ENCODE assay signal across 11 mouse cellular contexts in genomic region chr7:28733211-28733610, GRCm38 (mm10). TPM values are rescaled to one million over a fixed set of nuclear protein-coding genes. Genes with fewer than 3 reads are reported as not detected.
DNase-seq lines count a peak whose midpoint lies in the region; ATAC-seq and TF ChIP-seq lines count a peak whose summit lies in the region.
"Had no signal": no experiment of that assay in that cellular context is flagged by ENCODE, and none has a peak within 500 bp of the region (broad histone marks: within the 10 kb centered on the region; RNA-seq: fewer than 3 reads in every experiment).

No protein-coding gene starts in this region.

- peak overlapping the region; percentile 56; the same call in 1 of the 2 replicates for H3K27ac ChIP-seq in heart, embryonic 10.5 days
- H3K27ac ChIP-seq in ES-Bruce4 (ENCODE audit: insufficient read depth, low read length) = peak overlapping the region; percentile 62
- peak overlapping the region; percentile 78 for H3K27ac ChIP-seq in hindbrain, embryonic 10.5 days
- H3K27ac ChIP-seq in liver, postnatal 0 days (ENCODE audit: low read depth) = no peak overlapping the region

- no peak for DNase-seq in heart, embryonic 10.5 days (ENCODE audit: low spot score)
- no peak for DNase-seq in heart, adult 9 months (ENCODE audit: low spot score in 2 of 2)
- no peak for DNase-seq in hindbrain, embryonic 10.5 days (ENCODE audit: low spot score)
- DNase-seq in liver, postnatal 0 days = no peak
- DNase-seq in urinary bladder, adult 2 months (ENCODE audit: low spot score) = no peak
- no peak for DNase-seq in adrenal gland, adult 18-20 months (ENCODE audit: low spot score in 2 of 2)
- DNase-seq in embryo, embryonic 9.5 days (ENCODE audit: extremely low spot score) = no peak

- ATAC-seq in liver, postnatal 0 days = peak; percentile 32

- TF ChIP-seq CTCF in ES-Bruce4 (IDR thresholded peaks at IDR 0.05; ENCODE audit: low read depth, low read length) = no peak
- no peak for TF ChIP-seq CTCF in liver, postnatal 0 days (IDR thresholded peaks at IDR 0.05; ENCODE audit: low read depth)

- peaks cover 49% of the 10 kb centered on the region for H3K36me3 ChIP-seq in heart, embryonic 10.5 days
- no peaks in the 10 kb centered on the region for H3K36me3 ChIP-seq in ES-Bruce4 (ENCODE audit: control insufficient read depth, insufficient read depth, low read length, poor library complexity, severe bottlenecking)
- H3K36me3 ChIP-seq in hindbrain, embryonic 10.5 days = peaks cover 30% of the 10 kb centered on the region
- H3K36me3 ChIP-seq in liver, postnatal 0 days (replicated peaks; ENCODE audit: insufficient read depth, low read length) = no peaks in the 10 kb centered on the region; the same call in 1 of the 2 replicates

- TF ChIP-seq EP300 in ES-Bruce4 (IDR thresholded peaks at IDR 0.05; ENCODE audit: insufficient read depth, low read depth, low read length) = no peak
- TF ChIP-seq EP300 in liver, postnatal 0 days (IDR thresholded peaks at IDR 0.05; ENCODE audit: low read depth) = no peak

- no peak overlapping the region for H3K9ac ChIP-seq in ES-Bruce4 (ENCODE audit: low read depth, poor library complexity, severe bottlenecking)
- peak overlapping the region; percentile 2; the same call in 1 of the 2 replicates for H3K9ac ChIP-seq in liver, postnatal 0 days (replicated peaks)

- peaks cover 6% of the 10 kb centered on the region; the same call in 1 of the 2 replicates for H3K27me3 ChIP-seq in heart, embryonic 10.5 days (ENCODE audit: insufficient read depth, poor library complexity, severe bottlenecking)
- no peaks in the 10 kb centered on the region for H3K27me3 ChIP-seq in ES-Bruce4 (ENCODE audit: control insufficient read depth, insufficient read depth, low read length, poor library complexity, severe bottlenecking)
- peaks cover 21% of the 10 kb centered on the region for H3K27me3 ChIP-seq in hindbrain, embryonic 10.5 days (ENCODE audit: insufficient read depth, poor library complexity, severe bottlenecking)
- no peaks in the 10 kb centered on the region for H3K27me3 ChIP-seq in liver, postnatal 0 days (ENCODE audit: insufficient read depth, low read length)

- peaks cover 16% of the 10 kb centered on the region for H3K4me1 ChIP-seq in heart, embryonic 10.5 days
- H3K4me1 ChIP-seq in ES-Bruce4 (ENCODE audit: control insufficient read depth, insufficient read depth, low read length) = peaks cover 1% of the 10 kb centered on the region
- peaks cover 17% of the 10 kb centered on the region for H3K4me1 ChIP-seq in hindbrain, embryonic 10.5 days (replicated peaks)
- peaks cover 10% of the 10 kb centered on the region for H3K4me1 ChIP-seq in liver, postnatal 0 days (ENCODE audit: insufficient read depth)

- H3K4me2 ChIP-seq in liver, postnatal 0 days (ENCODE audit: low read depth, low read length) = peak overlapping the region; percentile 77

- no peak for TF ChIP-seq POLR2A in ES-Bruce4 (IDR thresholded peaks at IDR 0.05; ENCODE audit: insufficient read depth, low read length)

- WGBS in heart, embryonic 10.5 days = 14% methylated on average over 11 of the region's 11 CpGs
- 5% methylated on average over 11 of the region's 11 CpGs for WGBS in hindbrain, embryonic 10.5 days
- WGBS in liver, postnatal 0 days (ENCODE audit: insufficient replicate concordance) = 19% methylated on average over 11 of the region's 11 CpGs

- peak overlapping the region; percentile 66 for H3K4me3 ChIP-seq in heart, embryonic 10.5 days
- H3K4me3 ChIP-seq in ES-Bruce4 (ENCODE audit: low read depth, low read length) = peak overlapping the region; percentile 56
- H3K4me3 ChIP-seq in hindbrain, embryonic 10.5 days = peak overlapping the region; percentile 56
- H3K4me3 ChIP-seq in liver, postnatal 0 days (ENCODE audit: low read depth, low read length) = peak overlapping the region; percentile 37

- no peaks in the 10 kb centered on the region for H3K9me3 ChIP-seq in heart, embryonic 10.5 days
- H3K9me3 ChIP-seq in ES-Bruce4 (replicated peaks; ENCODE audit: control insufficient read depth, insufficient read depth, low read length, poor library complexity, severe bottlenecking) = peaks cover 8% of the 10 kb centered on the region
- peaks cover 7% of the 10 kb centered on the region for H3K9me3 ChIP-seq in hindbrain, embryonic 10.5 days
- H3K9me3 ChIP-seq in liver, postnatal 0 days (ENCODE audit: low read length) = 0 out of 2 replicates have a peak, but pooled peaks cover 4% of the 10 kb centered on the region

RNA-seq across cellular contexts. Expression of gene Mrps12, which starts 8.4 kb away (rescaled TPM):
- polyA plus RNA-seq in heart, embryonic 10.5 days (2016; fragmentation: Nextera tagmentation; extraction: Ambion mirVana) = 132 and 168 TPM in 2 replicates
- polyA plus RNA-seq in ES-Bruce4 (2011; ENCODE audit: insufficient read depth, insufficient read length, low read depth, missing spikeins) = 53.5 and 60.9 TPM in 2 replicates
- polyA plus RNA-seq in hindbrain, embryonic 10.5 days (2016; fragmentation: Nextera tagmentation; extraction: Ambion mirVana) = 151 and 160 TPM in 2 replicates
- polyA plus RNA-seq in liver, postnatal 0 days (2015; fragmentation: Nextera tagmentation; extraction: Ambion mirVana) = 77.2 and 83.9 TPM in 2 replicates
- polyA plus RNA-seq in urinary bladder, adult 2 months (2012; rRNA removed) = 53.5 and 59.2 TPM in 2 replicates
- total RNA-seq in adrenal gland, adult 18-20 months (2021) = 10 to 100 TPM; 72.4 to 79.4 TPM

RNA-seq across cellular contexts. Expression of gene Sars2, which starts 8.6 kb away (rescaled TPM):
- 30.7 and 32.2 TPM in 2 replicates for polyA plus RNA-seq in heart, embryonic 10.5 days (2016; fragmentation: Nextera tagmentation; extraction: Ambion mirVana)
- polyA plus RNA-seq in ES-Bruce4 (2011; ENCODE audit: insufficient read depth, insufficient read length, low read depth, missing spikeins) = 22.4 and 22.5 TPM in 2 replicates
- 38.6 and 43.9 TPM in 2 replicates for polyA plus RNA-seq in hindbrain, embryonic 10.5 days (2016; fragmentation: Nextera tagmentation; extraction: Ambion mirVana)
- 7.9 and 8.5 TPM in 2 replicates for polyA plus RNA-seq in liver, postnatal 0 days (2015; fragmentation: Nextera tagmentation; extraction: Ambion mirVana)
- 9.9 and 10.6 TPM in 2 replicates for polyA plus RNA-seq in urinary bladder, adult 2 months (2012; rRNA removed)
- 10 to 100 TPM; 15.6 to 17.2 TPM for total RNA-seq in adrenal gland, adult 18-20 months (2021)

RNA-seq across cellular contexts. Expression of gene Fbxo17, which starts 16.6 kb away (rescaled TPM):
- polyA plus RNA-seq in heart, embryonic 10.5 days (2016; fragmentation: Nextera tagmentation; extraction: Ambion mirVana) = 13.4 and 13.6 TPM in 2 replicates
- 6.7 and 7.0 TPM in 2 replicates for polyA plus RNA-seq in ES-Bruce4 (2011; ENCODE audit: insufficient read depth, insufficient read length, low read depth, missing spikeins)
- polyA plus RNA-seq in hindbrain, embryonic 10.5 days (2016; fragmentation: Nextera tagmentation; extraction: Ambion mirVana) = 8.8 and 10.4 TPM in 2 replicates
- 0.90 and 1.0 TPM in 2 replicates for polyA plus RNA-seq in liver, postnatal 0 days (2015; fragmentation: Nextera tagmentation; extraction: Ambion mirVana)
- 6.1 and 6.8 TPM in 2 replicates for polyA plus RNA-seq in urinary bladder, adult 2 months (2012; rRNA removed)
- 1 to 10 TPM; 2.4 to 2.8 TPM for total RNA-seq in adrenal gland, adult 18-20 months (2021)

RNA-seq across cellular contexts. Expression of gene Ccer2, which starts 22.8 kb away (rescaled TPM):
- not detected in 2 replicates for polyA plus RNA-seq in heart, embryonic 10.5 days (2016; fragmentation: Nextera tagmentation; extraction: Ambion mirVana)
- not detected in 2 replicates for polyA plus RNA-seq in ES-Bruce4 (2011; ENCODE audit: insufficient read depth, insufficient read length, low read depth, missing spikeins)
- 0.22 and 0.48 TPM in 2 replicates for polyA plus RNA-seq in hindbrain, embryonic 10.5 days (2016; fragmentation: Nextera tagmentation; extraction: Ambion mirVana)
- polyA plus RNA-seq in liver, postnatal 0 days (2015; fragmentation: Nextera tagmentation; extraction: Ambion mirVana) = not detected in 2 replicates
- polyA plus RNA-seq in urinary bladder, adult 2 months (2012; rRNA removed) = 0.06 TPM in 1 of 2 replicates, not detected in the other
- not detected for total RNA-seq in adrenal gland, adult 18-20 months (2021)
- total RNA-seq: hematopoietic stem cell, adult 5-6 weeks; neutrophil, adult 5-6 weeks had no signal
- polyA plus RNA-seq: C2C12 had no signal

RNA-seq across cellular contexts. Expression of gene Sirt2, which starts 33.3 kb away (rescaled TPM):
- polyA plus RNA-seq in heart, embryonic 10.5 days (2016; fragmentation: Nextera tagmentation; extraction: Ambion mirVana) = 53.8 and 57.8 TPM in 2 replicates
- polyA plus RNA-seq in ES-Bruce4 (2011; ENCODE audit: insufficient read depth, insufficient read length, low read depth, missing spikeins) = 28.1 and 30.5 TPM in 2 replicates
- polyA plus RNA-seq in hindbrain, embryonic 10.5 days (2016; fragmentation: Nextera tagmentation; extraction: Ambion mirVana) = 66.5 and 84.5 TPM in 2 replicates
- 20.5 and 22.7 TPM in 2 replicates for polyA plus RNA-seq in liver, postnatal 0 days (2015; fragmentation: Nextera tagmentation; extraction: Ambion mirVana)
- polyA plus RNA-seq in urinary bladder, adult 2 months (2012; rRNA removed) = 84.7 and 100 TPM in 2 replicates
- total RNA-seq in adrenal gland, adult 18-20 months (2021) = 10 to 100 TPM; 78.1 to 86.7 TPM
